Mouse (Mus musculus) bone marrow, adult 2 months (tissue): ENCODE measurements around the gene Chl1. TPM values are rescaled to one million over a fixed set of nuclear protein-coding genes. Genes with fewer than 3 reads are reported as not detected.

ENCODE experiments used
- H3K27ac ChIP-seq: fragments of 200-500 bp; 2 replicates; pipeline ENCODE4 v1.5.1; 2012; ENCODE audit warnings: low read depth, mild to moderate bottlenecking, control low read depth, inconsistent platforms, low read length; ENCODE audit not compliant: control insufficient read depth, poor library complexity, insufficient read depth
- H3K4me1 ChIP-seq: fragments of 200-500 bp; 2 replicates; pipeline ENCODE4 v1.6.1; 2011; ENCODE audit warnings: low read length; ENCODE audit not compliant: control insufficient read depth, insufficient read depth
- H3K4me3 ChIP-seq: fragments of 200-500 bp; replicated peaks from 2 replicates; pipeline ENCODE3; 2011; ENCODE audit warnings: mild to moderate bottlenecking, low read depth, low read length, control low read depth; ENCODE audit not compliant: control insufficient read depth
- CTCF ChIP-seq: fragments of 200-500 bp; IDR thresholded peaks from 2 replicates; pipeline ENCODE4 v1.5.1; 2011; ENCODE audit warnings: low read length, control low read depth; ENCODE audit not compliant: control insufficient read depth, insufficient read depth
- POLR2A ChIP-seq: fragments of 200-500 bp; IDR thresholded peaks from 2 replicates; pipeline ENCODE4 v1.6.1; 2011; ENCODE audit warnings: low read depth, mild to moderate bottlenecking, control low read depth, low read length, borderline replicate concordance; ENCODE audit not compliant: control insufficient read depth
- WGBS: fragments of 180-500 bp; shearing (Covaris S2); methylation state at CpG from one replicate; pipeline ENCODE4 v1.1.7; 2018; 5-methylcytosine and 5-hydroxymethylcytosine counted together
- polyA plus RNA-seq: library from polyadenylated mRNA; stranded (reverse); fragments of >200 nt; gene quantifications from 2 replicates; pipeline ENCODE4 v1.2.4, GENCODE M21; 2011; ENCODE audit warnings: low replicate concordance; ENCODE audit not compliant: missing spikeins, insufficient read depth, insufficient read length

Gene Chl1
- polyA plus RNA-seq, 1 experiment, result 0.27 TPM

GRCm38 (mm10) chr6:103558037-103558893 is 47.9 kb downstream of the Chl1 start:
- Histone ChIP-seq H3K4me1 (no peaks in the 10 kb centered on the region), H3K27ac (no peak overlapping the region), H3K4me3 (no peak overlapping the region)
- TF ChIP-seq CTCF, result no peak
- no peak for TF ChIP-seq POLR2A
- WGBS, result 68% methylated on average over 5 of the region's 5 CpGs

DNA sequence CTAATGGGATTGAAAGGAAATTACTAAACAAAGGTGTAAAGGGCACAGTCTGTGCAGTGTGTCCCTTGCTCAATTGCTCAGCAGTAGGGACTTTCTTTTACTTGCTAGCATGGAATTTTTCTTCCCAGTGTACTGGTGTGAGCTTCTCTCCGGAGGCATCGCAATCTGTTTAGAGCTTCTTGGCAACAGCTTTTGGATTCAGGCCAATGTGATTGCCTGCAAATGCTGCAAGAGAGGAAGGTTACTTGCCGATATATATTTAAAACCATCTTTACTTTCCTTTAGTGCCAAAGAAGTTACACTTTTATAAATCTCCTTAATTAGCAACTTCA is 48.5 kb downstream of the Chl1 start:
- Histone ChIP-seq H3K4me1 (no peaks in the 10 kb centered on the region), H3K27ac (no peak overlapping the region), H3K4me3 (no peak overlapping the region)
- WGBS, result 79% methylated on average over 3 of the region's 3 CpGs
- TF ChIP-seq CTCF, result no peak
- no peak for TF ChIP-seq POLR2A

DNA sequence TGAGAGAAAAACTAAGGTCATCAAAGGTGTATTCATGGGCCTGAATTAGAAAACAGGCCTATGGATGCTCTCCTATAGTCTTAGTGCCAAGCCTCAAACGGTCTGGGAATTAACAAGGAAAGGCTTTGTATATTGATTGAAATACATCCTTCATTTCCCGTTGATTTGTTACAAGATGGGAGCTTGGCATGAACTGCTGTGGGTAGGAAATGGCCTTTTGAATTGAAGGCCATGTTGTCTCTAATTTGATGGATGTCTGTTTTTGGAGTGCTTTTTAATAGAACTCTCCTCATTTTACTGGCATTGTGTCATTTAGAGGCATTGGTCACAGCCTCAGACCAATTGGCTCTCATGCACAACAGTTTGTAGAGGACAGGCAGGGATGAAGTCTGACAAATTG is 49.0 kb downstream of the Chl1 start:
- H3K4me1 ChIP-seq, result no peaks in the 10 kb centered on the region
- H3K4me3 ChIP-seq, result no peak overlapping the region
- TF ChIP-seq CTCF (no peak), POLR2A (no peak)
- 72% methylated on average over 2 of the region's 2 CpGs for WGBS
- no peak overlapping the region for H3K27ac ChIP-seq

DNA sequence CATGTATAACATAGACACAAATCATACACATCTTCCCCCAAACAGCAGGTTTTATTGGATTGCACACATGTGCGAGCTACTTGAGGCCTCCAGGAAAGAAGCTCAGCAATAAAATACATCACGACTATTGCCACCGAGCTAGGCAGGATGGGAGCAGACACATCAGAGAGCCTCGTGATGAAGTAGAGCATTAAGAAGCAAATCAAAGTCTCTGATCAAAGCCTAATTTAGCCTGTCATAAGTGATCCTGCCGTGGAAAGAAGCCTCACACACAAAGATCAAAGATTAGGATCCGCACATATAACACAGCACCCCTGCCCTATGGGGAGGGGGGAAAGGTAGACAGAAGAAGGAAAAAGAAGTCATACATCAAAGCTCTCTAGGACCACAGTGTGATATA is 54.4 kb downstream of the Chl1 start:
- Histone ChIP-seq H3K27ac (no peak overlapping the region), H3K4me1 (no peaks in the 10 kb centered on the region), H3K4me3 (no peak overlapping the region)
- no peak for TF ChIP-seq POLR2A
- TF ChIP-seq CTCF, result no peak
- WGBS, result 73% methylated on average over 6 of the region's 6 CpGs

- 62% methylated on average over 2 of the region's 2 CpGs for WGBS
- H3K27ac ChIP-seq, result no peak overlapping the region
- no peak for TF ChIP-seq CTCF
- TF ChIP-seq POLR2A, result no peak
- no peaks in the 10 kb centered on the region for H3K4me1 ChIP-seq
- no peak overlapping the region for H3K4me3 ChIP-seq
Observed at GRCm38 (mm10) chr6:103567247-103567646, 56.9 kb downstream of the Chl1 start.

DNA sequence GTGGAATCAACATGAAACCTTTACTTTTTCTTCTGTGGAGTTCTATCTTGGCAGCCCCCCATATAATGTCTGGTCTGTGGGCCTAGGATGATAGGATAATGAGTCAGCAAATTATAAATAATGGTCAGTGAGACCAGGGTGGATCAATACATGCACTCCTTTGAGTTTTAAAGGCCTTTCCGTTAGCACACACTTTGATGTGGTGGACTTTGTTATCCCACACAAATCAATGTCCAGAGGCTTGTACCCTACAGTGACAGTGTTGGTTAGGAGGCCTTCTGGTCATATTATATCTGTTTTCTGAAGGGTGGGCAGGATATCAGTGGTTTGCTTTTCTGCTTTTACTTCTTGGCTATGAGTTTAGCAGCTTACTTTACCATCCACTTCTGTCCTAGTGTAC is 62.3 kb downstream of the Chl1 start:
- WGBS, result 72% methylated on average over 1 of the region's 1 CpGs
- H3K4me3 ChIP-seq, result no peak overlapping the region
- H3K27ac ChIP-seq, result no peak overlapping the region
- no peak for TF ChIP-seq POLR2A
- no peaks in the 10 kb centered on the region for H3K4me1 ChIP-seq

DNA sequence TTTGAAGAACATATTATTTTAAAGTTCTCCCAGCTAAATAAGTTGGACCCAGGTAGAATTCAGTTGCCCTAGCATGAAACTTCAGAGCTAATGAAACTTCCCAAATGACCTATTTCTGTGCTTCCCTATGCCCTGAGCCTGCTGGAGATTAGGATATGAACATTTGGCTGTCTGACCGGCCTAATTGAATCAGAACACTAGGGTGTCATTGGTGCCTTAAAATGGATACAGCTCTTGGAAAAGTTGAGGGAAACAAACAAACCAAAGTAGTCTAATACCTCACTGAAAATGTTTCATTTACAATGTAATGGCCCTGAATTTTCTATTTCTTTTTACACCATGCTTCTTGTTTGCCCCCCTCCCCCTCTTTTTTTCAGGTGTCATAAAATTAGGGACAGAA is 73.8 kb downstream of the Chl1 start:
- TF ChIP-seq CTCF, result no peak
- no peak overlapping the region for H3K4me3 ChIP-seq
- 73% methylated on average over 1 of the region's 1 CpGs for WGBS
- H3K27ac ChIP-seq, result no peak overlapping the region
- H3K4me1 ChIP-seq, result no peaks in the 10 kb centered on the region

DNA sequence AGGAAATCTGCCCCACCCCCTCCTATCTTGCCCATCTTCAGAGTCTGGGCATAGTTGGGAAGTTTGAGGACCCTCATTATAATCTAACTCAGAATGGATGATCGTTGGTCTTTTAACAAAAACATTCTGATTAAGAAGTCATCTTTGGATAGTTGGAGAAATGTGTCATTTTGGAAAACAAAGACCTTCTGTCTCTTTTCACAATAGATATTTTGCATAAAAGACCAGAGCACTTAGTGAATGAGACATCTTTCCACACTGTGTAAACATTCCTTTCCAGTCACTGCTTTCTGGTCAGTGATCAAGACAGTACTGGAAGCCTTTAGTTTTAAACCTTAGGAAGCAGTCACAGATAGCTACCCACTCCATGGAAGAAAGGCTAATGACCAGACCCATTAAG is 75.3 kb downstream of the Chl1 start:
- H3K27ac ChIP-seq, result no peak overlapping the region
- H3K4me3 ChIP-seq, result no peak overlapping the region
- no peaks in the 10 kb centered on the region for H3K4me1 ChIP-seq
- TF ChIP-seq CTCF (no peak), POLR2A (no peak)
- 73% methylated on average over 1 of the region's 1 CpGs for WGBS

DNA sequence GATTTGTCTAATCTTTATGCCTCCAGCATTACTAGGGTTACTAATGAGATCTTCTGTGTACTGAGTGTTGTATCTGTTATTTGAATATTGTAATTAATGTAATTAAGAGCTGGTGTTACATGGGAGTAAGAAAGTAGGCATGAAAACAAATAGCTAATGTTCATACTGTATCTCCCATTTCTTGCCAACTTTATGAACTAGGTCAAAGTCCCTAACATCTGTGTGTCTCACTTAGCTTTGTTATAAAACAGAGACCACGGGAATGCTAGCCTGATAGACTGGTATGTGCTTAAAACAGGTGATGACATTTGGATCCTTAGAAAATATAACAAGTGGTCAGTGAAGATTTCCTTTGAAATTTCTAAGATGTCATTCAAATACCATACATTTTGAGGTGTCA is 75.7 kb downstream of the Chl1 start:
- no peaks in the 10 kb centered on the region for H3K4me1 ChIP-seq
- TF ChIP-seq POLR2A, result no peak
- no peak for TF ChIP-seq CTCF
- no peak overlapping the region for H3K4me3 ChIP-seq
- no peak overlapping the region for H3K27ac ChIP-seq
- 52% methylated on average over 1 of the region's 1 CpGs for WGBS
